9 mouse cellular contexts compared by ENCODE assay signal in genomic region chr11:61590516-61591213, GRCm38 (mm10). TPM values are rescaled to one million over a fixed set of nuclear protein-coding genes. Genes with fewer than 3 reads are reported as not detected.
A peak's percentile ranks its signal among the peaks of the same experiment; 100 is the strongest.
DNase-seq lines count a peak whose midpoint lies in the region; ATAC-seq lines count a peak whose summit lies in the region.
"Had no signal": no experiment of that assay in that cellular context is flagged by ENCODE, and none has a peak within 500 bp of the region (broad histone marks: within the 10 kb centered on the region; RNA-seq: fewer than 3 reads in every experiment).

No protein-coding gene starts in this region.

- WGBS in stomach, embryonic 16.5 days = 34% methylated on average over 7 of the region's 7 CpGs

- no peaks in the 10 kb centered on the region for H3K4me1 ChIP-seq in stomach, embryonic 16.5 days (ENCODE audit: control insufficient read depth, insufficient read depth, low read length)

- no peaks in the 10 kb centered on the region for H3K27me3 ChIP-seq in stomach, embryonic 16.5 days (ENCODE audit: control insufficient read depth, insufficient read depth, low read length)

- H3K9me3 ChIP-seq in stomach, embryonic 16.5 days (replicated peaks; ENCODE audit: control insufficient read depth, low read length) = no peaks in the 10 kb centered on the region

- H3K9ac ChIP-seq in stomach, embryonic 16.5 days (ENCODE audit: low read length) = no peak overlapping the region

- H3K4me3 ChIP-seq in stomach, embryonic 16.5 days (replicated peaks; ENCODE audit: low read length) = no peak overlapping the region
- H3K4me3 ChIP-seq: myocyte had no signal

- peak; percentile 44; the same call in 1 of the 2 replicates for ATAC-seq in stomach, embryonic 16.5 days (ENCODE audit: insufficient read depth, low FRiP score)

- H3K36me3 ChIP-seq in stomach, embryonic 16.5 days (ENCODE audit: control insufficient read depth, insufficient read depth, low read length) = no peaks in the 10 kb centered on the region

- H3K4me2 ChIP-seq in stomach, embryonic 16.5 days (ENCODE audit: low read depth, low read length) = no peak overlapping the region

- peak overlapping the region; percentile 50; the same call in 1 of the 2 replicates for H3K27ac ChIP-seq in stomach, embryonic 16.5 days (ENCODE audit: low read length)

- DNase-seq in adrenal gland, postnatal 10 days = peak; percentile 30
- no peak for DNase-seq in adrenal gland, adult 18-20 months (ENCODE audit: low spot score in 2 of 2)
- peak; percentile 40 for DNase-seq in testis, postnatal 14 days (ENCODE audit: low spot score)
- no peak for DNase-seq in testis, postnatal 10 days (ENCODE audit: low spot score)
- peak; percentile 80 for DNase-seq in kidney, postnatal 14 days
- no peak for DNase-seq in cerebellum, adult 9-10 months
- DNase-seq in yolk sac, embryonic 10.5 days (ENCODE audit: low spot score) = no peak

RNA-seq across cellular contexts. Expression of gene Epn2, which starts 11.2 kb away (rescaled TPM):
- 10 to 100 TPM; 32.2 to 36.8 TPM for total RNA-seq in adrenal gland, postnatal 10 days (2021)
- total RNA-seq in adrenal gland, adult 18-20 months (2021) = 10 to 100 TPM; 16.2 to 25.9 TPM
- polyA plus RNA-seq in stomach, embryonic 16.5 days (2015; fragmentation: Nextera tagmentation; extraction: Ambion mirVana) = 20.7 and 20.9 TPM in 2 replicates

Comparison
In these comparisons a context has a peak if more than half of its experiments do, and no peak if none do; other contexts are left out.
1. DNase-seq: peak in adrenal gland, postnatal 10 days (single experiment), testis, postnatal 14 days (single experiment) and kidney, postnatal 14 days (single experiment); none in adrenal gland, adult 18-20 months (0 of 2), testis, postnatal 10 days (single experiment), cerebellum, adult 9-10 months (single experiment) and yolk sac, embryonic 10.5 days (single experiment).